Mouse (Mus musculus) heart, adult 2 months (tissue): ENCODE measurements around the gene Trp53i11.

ENCODE experiments used
- CTCF ChIP-seq: fragments of 200-600 bp; IDR thresholded peaks from 2 replicates; pipeline ENCODE4 v1.8.1; 2022; ENCODE audit warnings: antibody characterized with exemption, mild to moderate bottlenecking, moderate library complexity
- POLR2A ChIP-seq: fragments of 200-500 bp; IDR thresholded peaks from 2 replicates; pipeline ENCODE4 v1.6.1; 2011; ENCODE audit warnings: mild to moderate bottlenecking, low read depth, low read length, control low read depth; ENCODE audit not compliant: insufficient read depth

DNA sequence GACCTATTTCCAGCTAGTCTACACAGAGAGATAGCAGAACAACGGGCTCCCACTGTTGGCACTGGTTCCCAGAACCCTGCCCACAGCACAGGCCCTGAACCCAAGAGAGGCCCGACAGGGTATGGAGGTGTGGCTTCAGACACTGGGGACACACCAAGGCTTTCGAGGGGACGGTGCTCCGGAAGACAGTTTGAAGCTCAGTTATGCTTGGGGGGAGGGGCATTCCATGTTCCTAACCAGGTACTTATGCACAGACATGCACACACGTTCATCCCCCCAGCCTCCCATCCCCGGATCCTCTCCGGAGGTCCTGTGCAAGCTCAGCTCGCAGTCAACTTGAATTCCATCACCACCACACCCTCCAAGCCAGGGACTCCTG, 4.8 kb downstream of the Trp53i11 start:
- TF ChIP-seq POLR2A (no peak), CTCF (no peak)
